Mouse (Mus musculus) hindbrain, embryonic 16.5 days (tissue): ENCODE measurements at regions not wholly inside any gene's neighbourhood (a gene's known extent, or its start where the extent isn't known, plus 50 kb on each side); places are given as distances from the start of the nearest gene placed in this dataset.
"Not testable (repeated sequence)": the region's sequence is repeated elsewhere in the genome, so short reads cannot be mapped to it uniquely, and the experiment has no call there.

Experiments
- ATAC-seq: fragments of 200-750 bp; cut with Nextera tagmentation; 2 replicates; pipeline ENCODE4 v1.8.0; 2017; ENCODE audit warnings: moderate TSS enrichment, moderate library complexity
- H3K27ac ChIP-seq: fragments of 300-500 bp; sonication (generic); 2 replicates; pipeline ENCODE4 v1.5.1; 2014; ENCODE audit warnings: low read depth, mild to moderate bottlenecking, control low read depth, low read length, moderate library complexity
- H3K27me3 ChIP-seq: fragments of 300-500 bp; sonication (generic); replicated peaks from 2 replicates; pipeline ENCODE4 v1.6.1; 2014; ENCODE audit warnings: low read length; ENCODE audit not compliant: control insufficient read depth, insufficient read depth
- H3K36me3 ChIP-seq: fragments of 300-500 bp; sonication (generic); 2 replicates; pipeline ENCODE4 v1.6.1; 2014; ENCODE audit warnings: mild to moderate bottlenecking, low read length, moderate library complexity, mixed read lengths; ENCODE audit not compliant: control insufficient read depth, insufficient read depth
- H3K4me1 ChIP-seq: fragments of 300-500 bp; sonication (generic); 2 replicates; pipeline ENCODE4 v1.6.1; 2014; ENCODE audit warnings: low read depth, low read length; ENCODE audit not compliant: control insufficient read depth, insufficient read depth
- H3K4me2 ChIP-seq: fragments of 300-500 bp; sonication (generic); 2 replicates; pipeline ENCODE4 v1.6.1; 2014; ENCODE audit warnings: mild to moderate bottlenecking, low read length, control low read depth, moderate library complexity
- H3K4me3 ChIP-seq: fragments of 300-500 bp; sonication (generic); 2 replicates; pipeline ENCODE4 v1.5.1; 2014; ENCODE audit warnings: mild to moderate bottlenecking, low read length, control low read depth, moderate library complexity
- H3K9ac ChIP-seq: fragments of 300-500 bp; sonication (generic); 2 replicates; pipeline ENCODE4 v1.6.1; 2014; ENCODE audit warnings: low read depth, mild to moderate bottlenecking, control low read depth, low read length, moderate library complexity
- H3K9me3 ChIP-seq: fragments of 300-500 bp; sonication (generic); 2 replicates; pipeline ENCODE4 v1.6.1; 2014; ENCODE audit warnings: mild to moderate bottlenecking, low read length, moderate library complexity; ENCODE audit not compliant: control insufficient read depth
- WGBS: fragments of 180-500 bp; shearing (Covaris S2); extraction: QIAGEN DNeasy Blood & Tissue Kit; methylation state at CpG from one replicate; pipeline ENCODE4 v1.1.7; 2014; 5-methylcytosine and 5-hydroxymethylcytosine counted together

DNA sequence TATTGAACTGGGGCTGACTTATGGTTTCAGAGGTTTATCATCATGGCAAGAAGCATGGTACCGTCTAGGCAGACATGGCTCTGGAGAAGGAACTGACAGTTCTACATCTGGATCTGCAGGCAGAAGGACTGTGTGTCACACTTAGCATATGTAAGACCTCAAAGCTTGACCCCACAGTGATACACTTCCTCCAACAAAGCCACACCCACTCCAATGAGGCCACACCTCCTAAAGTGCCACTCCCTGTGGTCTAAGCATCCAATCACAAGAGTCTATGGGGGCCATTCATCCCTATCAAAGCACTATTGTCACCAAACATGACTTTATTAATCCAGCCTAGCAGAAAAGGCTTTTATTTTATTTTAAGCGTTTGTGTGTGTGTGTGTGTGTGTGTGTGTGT is 96.2 kb upstream of the Fam3c start:
- H3K4me1 ChIP-seq, result no peaks in the 10 kb centered on the region

DNA sequence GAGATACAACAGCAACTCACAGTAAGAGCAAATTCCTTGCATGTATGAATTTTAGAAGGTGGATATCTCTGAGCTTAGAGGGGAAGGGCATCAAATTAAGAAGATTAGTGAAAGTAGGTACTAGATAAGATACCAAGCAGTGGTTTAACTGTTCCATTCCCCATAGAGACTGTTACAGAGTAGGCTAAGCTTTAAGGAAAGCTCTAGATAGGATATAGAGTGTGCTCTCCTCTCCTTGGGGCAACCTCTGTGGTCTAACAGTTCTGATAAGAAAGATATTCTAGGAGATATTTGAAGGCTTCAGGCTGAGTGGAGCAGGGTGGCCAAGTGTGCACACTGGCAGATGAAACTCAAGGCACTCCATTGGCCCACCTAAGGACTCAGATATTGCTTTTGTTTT is 94.5 kb upstream of the Fam3c start:
- H3K27me3 ChIP-seq, result no peaks in the 10 kb centered on the region
- no peak for ATAC-seq
- no peaks in the 10 kb centered on the region for H3K36me3 ChIP-seq
- H3K9me3 ChIP-seq, result no peaks in the 10 kb centered on the region
- no peak overlapping the region for H3K27ac ChIP-seq
- H3K4me1 ChIP-seq, result no peaks in the 10 kb centered on the region
- no peak overlapping the region for H3K4me2 ChIP-seq
- H3K4me3 ChIP-seq, result no peak overlapping the region
- no peak overlapping the region for H3K9ac ChIP-seq

More for the DNA sequence above, 96.2 kb upstream of the Fam3c start:
- Histone ChIP-seq H3K9ac (no peak overlapping the region), H3K4me3 (no peak overlapping the region), H3K9me3 (no peaks in the 10 kb centered on the region), H3K27me3 (no peaks in the 10 kb centered on the region), H3K4me2 (no peak overlapping the region), H3K36me3 (no peaks in the 10 kb centered on the region), H3K27ac (no peak overlapping the region)
- 84% methylated on average over 2 of the region's 2 CpGs for WGBS
- no peak for ATAC-seq

DNA sequence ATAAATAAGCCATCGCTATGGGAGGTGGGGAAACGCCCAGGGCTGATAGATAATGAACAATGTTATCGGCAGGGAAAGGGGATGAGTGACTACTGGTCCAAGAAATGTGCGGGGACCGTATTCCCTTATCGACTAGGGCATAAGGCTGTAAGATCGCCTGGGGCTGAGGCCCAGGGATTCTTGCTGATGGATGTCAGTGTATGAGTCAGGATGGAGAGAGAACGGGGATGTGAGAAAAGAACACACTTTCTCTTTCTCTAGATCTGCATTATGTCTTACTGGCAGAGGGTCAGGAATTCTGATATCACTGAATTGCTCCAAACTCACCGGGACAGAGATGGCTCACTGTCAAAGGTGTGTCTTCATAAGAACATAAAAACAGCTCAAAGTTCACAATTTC is 92.9 kb upstream of the Fam3c start:
- no peak overlapping the region for H3K9ac ChIP-seq
- no peak overlapping the region for H3K27ac ChIP-seq
- H3K4me2 ChIP-seq, result no peak overlapping the region
- H3K4me3 ChIP-seq, result no peak overlapping the region
- H3K9me3 ChIP-seq, result no peaks in the 10 kb centered on the region
- no peaks in the 10 kb centered on the region for H3K36me3 ChIP-seq
- whole genome bisulfite sequencing, result 92% methylated on average over 9 of the region's 9 CpGs
- H3K27me3 ChIP-seq, result no peaks in the 10 kb centered on the region
- no peaks in the 10 kb centered on the region for H3K4me1 ChIP-seq
- no peak for ATAC-seq

DNA sequence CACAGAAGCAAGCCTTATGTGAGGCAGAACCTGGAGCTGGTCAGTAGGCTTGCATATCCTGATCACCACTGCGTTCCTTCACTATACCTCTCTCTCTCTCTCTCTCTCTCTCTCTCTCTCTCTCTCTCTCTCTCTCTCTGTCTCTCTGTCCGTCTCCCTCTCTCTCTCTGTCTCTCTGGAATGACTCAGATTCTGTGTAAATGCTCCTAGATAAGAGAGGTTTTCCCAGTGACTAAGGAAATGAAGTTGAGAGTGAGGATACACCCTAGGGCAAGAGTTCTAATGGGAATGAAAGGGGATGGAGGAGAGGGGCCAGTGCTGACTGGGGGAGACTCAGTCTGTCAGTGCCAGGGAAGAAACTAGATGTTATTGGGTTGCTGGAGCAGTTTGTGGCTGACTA is 91.6 kb upstream of the Fam3c start:
- WGBS, result 83% methylated on average over 2 of the region's 2 CpGs
- H3K27me3 ChIP-seq, result no peaks in the 10 kb centered on the region
- H3K36me3 ChIP-seq, result no peaks in the 10 kb centered on the region
- H3K4me3 ChIP-seq, result no peak overlapping the region
- H3K4me2 ChIP-seq, result no peak overlapping the region
- H3K27ac ChIP-seq, result no peak overlapping the region
- H3K9ac ChIP-seq, result no peak overlapping the region
- ATAC-seq, result no peak
- no peaks in the 10 kb centered on the region for H3K9me3 ChIP-seq
- no peaks in the 10 kb centered on the region for H3K4me1 ChIP-seq

DNA sequence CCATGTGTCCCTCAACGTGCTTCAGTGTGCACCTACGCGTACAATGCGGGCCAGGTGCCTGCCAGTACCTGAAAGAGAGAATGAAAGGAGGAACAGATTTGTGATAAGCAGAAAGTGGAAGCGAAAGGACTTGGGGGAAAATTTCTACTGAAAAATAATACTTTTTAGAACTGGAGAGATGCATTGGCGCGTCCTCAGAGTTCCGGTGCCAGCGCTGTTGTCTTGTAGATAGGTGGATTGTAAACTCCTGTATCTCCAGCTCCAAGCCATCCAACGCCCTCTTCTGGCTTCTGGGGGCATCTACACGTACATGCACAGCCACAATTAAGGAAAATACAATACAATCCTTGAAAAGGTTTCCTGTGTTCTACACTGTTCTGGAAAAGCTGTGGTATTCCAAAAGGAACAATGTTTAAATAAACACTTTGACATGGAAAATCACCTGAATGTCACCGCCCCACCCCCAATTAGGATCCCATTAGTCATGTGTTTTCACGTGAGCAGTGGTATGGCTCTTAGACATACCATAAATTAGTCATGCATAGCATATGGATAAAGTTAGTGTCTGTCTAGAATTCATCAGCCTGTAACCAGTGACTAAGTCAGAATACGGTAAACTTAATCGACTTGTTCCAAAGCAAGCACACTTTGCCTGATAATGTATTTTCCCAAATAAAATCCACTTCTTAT is 90.7 kb upstream of the Fam3c start:
- 84% methylated on average over 15 of the region's 15 CpGs for WGBS
- ATAC-seq, result no peak
- H3K9me3 ChIP-seq, result no peaks in the 10 kb centered on the region
- no peak overlapping the region for H3K4me3 ChIP-seq
- H3K27ac ChIP-seq, result no peak overlapping the region
- no peaks in the 10 kb centered on the region for H3K27me3 ChIP-seq
- no peaks in the 10 kb centered on the region for H3K36me3 ChIP-seq
- no peaks in the 10 kb centered on the region for H3K4me1 ChIP-seq
- H3K9ac ChIP-seq, result no peak overlapping the region
- H3K4me2 ChIP-seq, result no peak overlapping the region

DNA sequence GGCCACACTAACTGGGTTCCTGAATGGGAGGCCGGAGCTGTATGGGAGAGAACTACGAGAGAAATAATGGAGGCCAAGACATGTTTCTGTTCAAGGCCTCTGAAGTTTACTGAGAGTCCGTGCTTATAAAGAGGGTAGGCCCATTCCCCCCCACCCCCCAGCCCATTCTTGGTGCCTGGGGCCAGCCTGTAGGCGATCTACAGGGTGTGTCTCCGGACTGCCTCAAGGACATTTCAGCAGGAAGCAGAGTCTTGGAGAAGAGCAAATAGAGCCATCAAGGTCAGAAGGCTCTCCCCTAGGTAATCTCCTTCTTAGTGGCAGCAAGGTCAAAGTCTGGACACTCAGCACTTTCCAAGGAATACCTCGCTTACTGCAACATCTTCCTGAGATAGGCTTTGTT is 88.8 kb upstream of the Fam3c start:
- not testable (repeated sequence) for H3K36me3 ChIP-seq, H3K4me2 ChIP-seq, H3K9me3 ChIP-seq, H3K4me1 ChIP-seq, ATAC-seq, H3K27ac ChIP-seq, H3K27me3 ChIP-seq, H3K9ac ChIP-seq, H3K4me3 ChIP-seq
- WGBS, result 96% methylated on average over 6 of the region's 6 CpGs

DNA sequence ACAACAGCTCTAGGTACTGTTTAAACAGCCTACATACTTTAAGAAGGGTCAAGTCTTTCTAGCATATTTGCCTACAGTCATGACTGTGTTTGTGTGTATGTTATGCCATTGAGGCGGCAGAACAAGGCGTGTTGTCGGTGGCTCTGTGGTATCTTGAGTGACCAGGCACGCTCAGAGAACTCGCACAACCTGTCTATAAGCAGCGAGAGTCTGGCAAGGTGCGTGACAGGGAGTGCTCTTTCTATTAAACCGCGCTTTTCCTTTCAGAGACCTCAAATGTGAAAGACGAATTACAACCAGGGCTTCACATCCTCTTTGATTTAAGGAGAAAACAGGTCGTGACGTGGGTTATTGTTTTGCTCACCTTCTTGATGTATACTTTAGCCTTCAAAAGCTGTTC is 88.2 kb upstream of the Fam3c start:
- Histone ChIP-seq H3K4me3 (no peak overlapping the region), H3K27me3 (no peaks in the 10 kb centered on the region), H3K9me3 (no peaks in the 10 kb centered on the region), H3K4me2 (no peak overlapping the region), H3K9ac (no peak overlapping the region), H3K36me3 (no peaks in the 10 kb centered on the region), H3K27ac (no peak overlapping the region), H3K4me1 (no peaks in the 10 kb centered on the region)
- WGBS, result 94% methylated on average over 12 of the region's 12 CpGs
- ATAC-seq, result no peak

DNA sequence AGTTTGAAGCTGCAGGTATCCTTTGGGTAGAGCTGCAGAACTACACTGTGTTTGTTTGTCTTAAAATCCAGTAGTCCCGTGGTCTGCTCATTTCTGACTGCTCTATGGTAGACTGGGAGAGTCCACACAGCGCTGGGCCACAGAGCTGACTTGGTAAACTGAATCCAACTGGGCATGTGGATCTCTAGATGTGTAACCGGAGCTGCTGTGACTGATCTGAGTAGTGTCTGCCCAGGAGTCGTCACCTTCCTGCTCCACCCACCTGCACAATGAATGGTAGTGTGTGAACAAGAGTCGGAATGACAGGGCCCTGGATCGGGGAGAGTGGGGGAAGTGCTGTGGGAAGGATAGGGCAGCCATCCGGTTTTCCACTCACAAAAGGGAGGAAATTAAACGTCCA is 87.5 kb upstream of the Fam3c start:
- H3K36me3 ChIP-seq, result no peaks in the 10 kb centered on the region
- H3K27ac ChIP-seq, result no peak overlapping the region
- H3K4me1 ChIP-seq, result no peaks in the 10 kb centered on the region
- no peak for ATAC-seq
- H3K27me3 ChIP-seq, result no peaks in the 10 kb centered on the region
- H3K4me3 ChIP-seq, result no peak overlapping the region
- no peak overlapping the region for H3K4me2 ChIP-seq
- H3K9me3 ChIP-seq, result no peaks in the 10 kb centered on the region
- no peak overlapping the region for H3K9ac ChIP-seq
- 51% methylated on average over 8 of the region's 8 CpGs for WGBS

DNA sequence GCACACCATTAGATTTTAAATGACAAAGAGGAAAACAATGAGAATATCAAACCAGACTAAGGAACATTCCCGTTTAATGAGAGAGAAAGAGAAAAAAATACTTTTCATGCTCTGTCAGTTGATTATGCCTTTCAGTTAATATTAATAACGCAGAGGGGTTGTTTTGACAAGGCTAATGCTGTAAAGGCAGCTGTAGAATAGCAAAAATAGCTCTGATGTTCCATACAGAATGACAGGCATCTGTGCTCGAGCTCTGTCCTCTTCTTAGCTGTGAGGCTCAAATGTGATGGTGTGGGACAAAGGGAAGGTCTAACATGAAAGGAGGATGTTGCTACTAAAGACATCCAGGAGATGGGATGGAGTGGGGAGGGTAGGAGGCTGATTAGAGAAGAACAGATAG is 87.1 kb upstream of the Fam3c start:
- Histone ChIP-seq H3K27ac (no peak overlapping the region), H3K4me3 (no peak overlapping the region), H3K9ac (no peak overlapping the region), H3K27me3 (no peaks in the 10 kb centered on the region), H3K4me1 (no peaks in the 10 kb centered on the region), H3K4me2 (no peak overlapping the region), H3K9me3 (no peaks in the 10 kb centered on the region), H3K36me3 (no peaks in the 10 kb centered on the region)
- no peak for ATAC-seq
- WGBS, result 66% methylated on average over 3 of the region's 3 CpGs

DNA sequence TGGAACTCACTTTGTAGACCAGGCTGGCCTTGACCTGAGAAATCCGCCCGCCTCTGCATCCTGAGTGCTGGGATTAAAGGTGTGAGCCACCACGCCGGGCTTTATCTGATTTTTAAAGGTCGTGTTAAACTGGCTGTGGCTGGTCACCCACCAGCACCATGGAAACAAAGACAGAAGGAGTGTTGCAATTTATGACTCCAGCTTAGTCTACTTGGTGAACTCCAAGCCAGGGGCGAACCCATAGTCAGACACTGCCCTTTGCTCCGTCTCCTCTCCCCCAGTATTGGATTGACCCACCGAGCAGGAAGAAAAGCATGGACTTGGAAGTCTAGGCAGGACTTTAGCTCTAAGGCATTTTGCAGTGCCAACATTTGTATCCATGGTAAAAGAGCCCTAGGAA is 86.5 kb upstream of the Fam3c start:
- H3K27me3 ChIP-seq, result no peaks in the 10 kb centered on the region
- H3K4me3 ChIP-seq, result no peak overlapping the region
- no peak overlapping the region for H3K4me2 ChIP-seq
- H3K4me1 ChIP-seq, result no peaks in the 10 kb centered on the region
- no peaks in the 10 kb centered on the region for H3K36me3 ChIP-seq
- H3K9ac ChIP-seq, result no peak overlapping the region
- no peaks in the 10 kb centered on the region for H3K9me3 ChIP-seq
- H3K27ac ChIP-seq, result no peak overlapping the region
- ATAC-seq, result no peak
- 87% methylated on average over 8 of the region's 8 CpGs for WGBS
